Mouse (Mus musculus): Measurements from ENCODE around the gene Notch2.

The Notch2 gene

GRCm38 (mm10) chr3:98074622-98075231 is 61.4 kb downstream of the Notch2 start:
- no peak for DNase-seq (ENCODE audit: low spot score)

- no peak for DNase-seq (ENCODE audit: low spot score)
These were observed 64.5 kb downstream of the Notch2 start for GRCm38 (mm10) chr3:98077866-98078265.

GRCm38 (mm10) chr3:98078816-98079215 is 65.5 kb downstream of the Notch2 start:
- no peak for DNase-seq (ENCODE audit: low spot score)

GRCm38 (mm10) chr3:98079601-98080215 is 66.4 kb downstream of the Notch2 start:
- DNase-seq (ENCODE audit: low spot score): no peak

- no peak for DNase-seq (ENCODE audit: low spot score)
These were observed 67.3 kb downstream of the Notch2 start for GRCm38 (mm10) chr3:98080630-98081029.

- DNase-seq (ENCODE audit: low spot score): no peak
These were observed 68.9 kb downstream of the Notch2 start for GRCm38 (mm10) chr3:98082188-98082587.

GRCm38 (mm10) chr3:98082972-98083371 is 69.6 kb downstream of the Notch2 start:
- DNase-seq (ENCODE audit: low spot score): no peak

GRCm38 (mm10) chr3:98084061-98084655 is 70.8 kb downstream of the Notch2 start:
- no peak for DNase-seq (ENCODE audit: low spot score)

GRCm38 (mm10) chr3:98084870-98085269 is 71.5 kb downstream of the Notch2 start:
- DNase-seq (ENCODE audit: low spot score): no peak

- DNase-seq (ENCODE audit: low spot score): no peak
These were observed 72.5 kb downstream of the Notch2 start for GRCm38 (mm10) chr3:98085812-98086268.

GRCm38 (mm10) chr3:98086441-98086840 is 73.1 kb downstream of the Notch2 start:
- no peak for DNase-seq (ENCODE audit: low spot score)

GRCm38 (mm10) chr3:98086860-98087259 is 73.5 kb downstream of the Notch2 start:
- no peak for DNase-seq (ENCODE audit: low spot score)

GRCm38 (mm10) chr3:98087551-98087950 is 74.2 kb downstream of the Notch2 start:
- DNase-seq (ENCODE audit: low spot score): no peak

- DNase-seq (ENCODE audit: low spot score): no peak
These were observed 76.4 kb downstream of the Notch2 start for GRCm38 (mm10) chr3:98089702-98090101.

- DNase-seq (ENCODE audit: low spot score): no peak
These were observed 76.8 kb downstream of the Notch2 start for GRCm38 (mm10) chr3:98090129-98090528.

- no peak for DNase-seq (ENCODE audit: low spot score)
These were observed 79.5 kb downstream of the Notch2 start for GRCm38 (mm10) chr3:98092680-98093370.

- no peak for DNase-seq (ENCODE audit: low spot score)
These were observed 80.6 kb downstream of the Notch2 start for GRCm38 (mm10) chr3:98093954-98094353.

- DNase-seq (ENCODE audit: low spot score): no peak
These were observed 81.6 kb downstream of the Notch2 start for GRCm38 (mm10) chr3:98094629-98095583.

- no peak for DNase-seq (ENCODE audit: low spot score)
These were observed 83.7 kb downstream of the Notch2 start for GRCm38 (mm10) chr3:98096981-98097380.

GRCm38 (mm10) chr3:98098676-98099075 is 85.3 kb downstream of the Notch2 start:
- DNase-seq (ENCODE audit: low spot score): no peak

GRCm38 (mm10) chr3:98099287-98099686 is 86.0 kb downstream of the Notch2 start:
- no peak for DNase-seq (ENCODE audit: low spot score)

- DNase-seq (ENCODE audit: low spot score): no peak
These were observed 88.2 kb downstream of the Notch2 start for GRCm38 (mm10) chr3:98101541-98101940.
